Mouse (Mus musculus) Muller cell, postnatal 12 days (primary cell): ENCODE measurements at regions not wholly inside any gene's neighbourhood (a gene's known extent, or its start where the extent isn't known, plus 50 kb on each side); places are given as distances from the start of the nearest gene placed in this dataset.

Experiments used
- DNase-seq: peaks from one replicate; pipeline ENCODE4 v3.0.0-alpha.2; 2015; ENCODE audit errors: inconsistent ontology term

DNA sequence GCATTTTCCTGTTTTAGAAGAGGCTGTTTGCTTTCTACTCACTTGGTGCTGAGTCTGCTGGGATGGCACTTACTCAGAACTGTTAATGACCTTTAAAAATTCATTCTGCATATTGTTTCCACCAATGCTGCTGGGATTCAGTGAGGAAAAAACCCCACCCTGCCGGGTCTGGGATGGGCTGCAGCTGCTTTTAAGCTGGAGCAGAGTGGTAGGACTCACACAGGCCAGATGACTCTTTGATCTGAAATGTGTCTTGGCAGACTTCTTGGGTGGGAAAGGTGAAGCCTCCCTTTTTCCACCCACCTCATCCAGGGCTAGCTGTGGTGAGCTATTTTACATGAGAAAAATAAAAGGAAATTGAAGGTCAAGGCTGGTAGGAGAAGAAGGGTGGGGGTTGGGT is 56.4 kb upstream of the Ddhd1 start:
- DNase-seq, result no peak

DNA sequence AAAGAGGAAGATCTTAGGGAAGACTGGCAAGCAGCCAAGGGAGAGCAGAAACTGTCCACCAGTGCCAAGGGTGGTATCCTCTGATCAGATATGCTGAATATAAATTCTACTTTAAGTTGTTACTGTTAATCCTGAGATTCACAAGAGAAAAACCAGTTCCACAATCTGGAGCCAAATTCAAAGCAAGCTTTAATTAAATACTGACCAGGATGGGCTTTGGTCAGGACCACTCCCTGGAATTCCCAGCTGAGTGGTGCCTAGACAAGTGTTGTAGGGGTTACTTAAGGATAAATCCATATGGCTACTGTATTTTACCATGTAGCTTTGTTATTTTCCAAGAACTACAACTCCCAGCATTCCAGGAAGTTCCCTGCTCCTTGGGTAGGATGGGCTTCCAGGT is 56.8 kb upstream of the Ddhd1 start:
- no peak for DNase-seq

DNA sequence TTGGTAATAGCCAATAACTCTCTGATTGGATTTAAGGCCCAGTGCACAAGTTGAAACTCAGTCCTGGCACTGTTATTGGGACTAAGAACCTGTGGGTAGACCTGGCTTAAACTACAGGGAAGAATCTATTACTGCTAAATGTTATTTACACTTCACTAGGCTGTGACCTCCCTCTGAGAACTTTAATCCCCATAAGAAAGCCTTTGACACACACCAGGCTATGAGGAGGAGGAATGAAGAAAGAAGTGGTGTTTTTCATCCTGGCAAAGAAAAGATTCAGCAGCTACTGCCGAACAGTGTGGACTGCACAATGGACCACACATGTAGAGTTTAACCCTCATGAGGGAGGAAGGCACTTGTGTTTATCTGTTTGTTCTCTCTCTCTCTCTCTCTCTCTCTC is 58.2 kb upstream of the Ddhd1 start:
- DNase-seq, result no peak

DNA sequence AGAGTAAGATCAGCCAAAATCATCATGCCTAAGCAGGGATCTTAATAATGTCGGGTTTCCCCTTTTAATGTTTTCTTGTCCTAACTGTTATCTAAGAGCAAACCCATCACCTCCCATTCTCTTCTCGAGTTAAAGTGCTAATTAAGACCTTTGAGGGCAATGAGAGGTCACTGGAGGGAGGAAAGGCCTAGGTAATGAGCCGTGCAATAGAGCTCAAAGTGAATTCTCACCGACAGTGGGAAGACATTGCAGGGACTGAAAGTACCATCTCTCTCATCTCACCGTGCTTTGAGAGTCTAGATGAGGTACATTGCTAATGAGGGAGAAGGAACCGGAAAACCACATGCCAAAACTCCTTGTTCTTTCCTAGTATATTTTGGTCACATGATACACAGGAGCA is 64.9 kb upstream of the Ddhd1 start:
- DNase-seq, result no peak

DNA sequence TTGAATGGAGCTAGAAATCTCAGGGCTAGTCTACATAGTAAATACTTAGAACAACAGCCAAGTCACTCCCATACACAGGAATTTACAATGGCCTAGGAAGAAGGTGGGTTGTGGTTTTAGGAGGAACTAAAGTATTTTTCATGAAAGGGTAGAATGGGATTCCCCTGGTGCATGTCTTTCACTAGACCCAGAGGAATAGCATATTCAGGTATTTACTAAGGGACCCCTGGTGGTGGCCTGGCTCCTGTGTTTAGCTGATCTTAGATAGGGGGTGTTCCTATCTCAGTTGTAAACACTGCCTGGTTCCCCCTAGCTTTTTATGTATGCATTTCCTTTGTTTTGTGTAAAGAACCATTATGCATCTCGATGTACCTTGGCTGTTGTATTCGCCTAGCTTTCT is 66.4 kb upstream of the Ddhd1 start:
- no peak for DNase-seq

DNA sequence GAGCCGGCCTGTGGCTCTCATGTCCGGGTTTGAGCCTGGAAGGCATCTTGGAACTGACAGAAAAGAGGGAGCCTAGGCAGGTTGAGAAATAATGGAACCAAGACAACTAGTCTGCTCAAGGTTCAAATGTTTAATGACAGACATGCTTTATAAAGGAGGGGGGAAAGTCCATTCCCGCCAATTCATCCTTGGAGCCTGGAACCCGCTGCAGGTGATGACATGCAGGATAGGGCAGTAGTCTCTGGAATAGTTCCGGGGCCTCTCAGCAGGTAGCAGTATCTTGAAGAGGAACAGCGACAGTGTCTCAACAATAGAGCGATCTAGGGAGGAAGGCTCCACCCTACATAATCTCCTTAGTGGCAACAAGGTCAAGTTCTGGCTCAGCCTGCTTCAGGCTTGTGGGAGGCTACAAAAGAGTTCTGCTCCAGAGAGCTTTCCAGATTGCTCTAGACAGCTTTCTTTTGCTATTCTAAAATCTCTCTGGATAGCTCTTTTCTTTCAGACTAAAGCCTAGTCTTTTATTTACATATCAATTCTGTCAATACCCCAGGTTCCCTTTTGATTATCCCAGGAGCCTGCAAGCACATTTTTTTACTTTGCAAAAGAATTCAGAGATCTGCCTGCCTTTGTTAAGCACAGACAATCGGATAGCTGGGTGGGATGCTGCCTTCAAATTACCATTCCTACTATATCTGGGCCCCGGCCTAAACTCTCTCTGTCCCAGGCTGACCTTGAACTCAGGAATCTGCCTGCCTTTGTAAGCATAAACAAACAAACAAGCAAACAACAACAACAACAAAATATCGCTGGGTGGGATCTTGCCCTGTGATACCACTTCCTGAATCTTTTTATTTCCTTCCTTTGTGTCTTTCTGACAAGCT is 76.8 kb upstream of the Ddhd1 start:
- no peak for DNase-seq

DNA sequence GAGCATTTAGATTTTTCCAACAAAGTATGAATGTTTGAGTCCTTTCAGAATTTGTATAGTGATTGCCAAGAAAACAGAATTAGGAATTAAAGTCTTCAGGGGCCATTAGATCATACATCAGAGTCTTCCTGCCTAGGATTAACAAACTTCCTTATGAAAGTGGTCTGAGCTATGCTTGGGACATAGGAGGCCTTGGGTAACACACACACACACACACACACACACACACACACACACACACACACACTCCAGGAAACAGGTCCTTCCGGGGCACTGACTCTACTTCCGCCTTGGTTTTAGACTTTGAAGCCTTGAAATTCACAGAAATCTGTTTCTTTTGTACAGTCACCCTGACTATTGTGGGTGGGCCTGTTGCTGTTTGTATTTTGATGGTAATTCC is 80.0 kb upstream of the Ddhd1 start:
- no peak for DNase-seq

DNA sequence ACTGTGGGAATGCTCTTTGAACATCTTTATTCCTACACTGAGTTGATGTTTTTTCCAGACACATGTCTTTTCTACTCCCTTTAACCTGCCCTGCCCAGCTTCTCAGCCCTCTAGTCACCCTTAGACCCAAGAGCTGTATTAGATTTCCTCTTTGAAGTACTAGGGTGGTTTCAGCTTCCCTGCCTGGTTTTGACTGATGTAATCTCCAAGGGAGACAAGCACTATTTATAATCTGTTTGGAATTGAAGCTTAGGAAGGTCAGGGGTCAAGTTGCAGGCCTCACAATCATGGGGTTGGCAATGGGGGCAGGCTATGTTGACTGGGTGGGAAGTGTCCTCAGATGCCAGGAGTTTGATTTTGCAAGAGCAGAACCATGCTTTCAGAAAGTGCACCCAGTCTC is 81.7 kb upstream of the Ddhd1 start:
- DNase-seq, result no peak

DNA sequence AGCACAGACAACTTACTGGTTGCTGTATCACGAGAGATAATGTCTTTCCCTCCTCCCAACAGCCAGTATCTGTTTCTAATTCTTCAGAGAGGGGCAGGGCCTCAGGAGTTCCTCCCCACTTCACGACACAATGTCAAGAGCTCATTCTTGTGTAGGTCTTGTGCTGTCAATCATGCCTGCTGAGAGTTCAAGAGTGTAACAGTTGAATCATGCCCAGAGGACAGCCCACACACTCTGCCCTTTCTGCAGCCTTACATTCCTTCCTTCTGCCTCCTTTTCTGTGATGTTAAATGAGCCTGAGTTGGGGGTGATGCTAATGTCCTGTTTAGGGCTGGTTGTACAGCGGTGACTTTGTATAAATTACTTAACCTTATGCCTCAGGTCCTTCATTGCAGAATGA is 82.7 kb upstream of the Ddhd1 start:
- DNase-seq, result peak; percentile 24

DNA sequence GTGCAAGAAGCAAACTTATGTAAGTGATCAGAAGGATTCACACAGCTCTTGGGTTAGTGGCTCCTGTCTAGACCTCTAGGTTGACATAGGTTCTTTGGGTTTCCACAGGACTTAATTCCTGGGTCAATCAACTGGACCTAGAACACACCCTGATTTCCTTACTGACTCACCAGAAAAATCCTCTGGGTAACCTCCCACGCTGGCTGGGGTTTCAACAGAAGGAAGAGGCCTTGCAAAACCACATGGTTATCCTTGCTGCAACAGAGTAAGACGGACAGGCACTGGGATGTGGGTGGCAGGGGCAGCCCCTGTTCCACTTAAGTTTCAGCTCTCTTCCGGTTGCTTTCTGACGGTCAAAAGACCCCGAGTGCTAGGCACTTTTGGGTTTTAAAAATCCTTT is 88.2 kb upstream of the Ddhd1 start:
- no peak for DNase-seq

DNA sequence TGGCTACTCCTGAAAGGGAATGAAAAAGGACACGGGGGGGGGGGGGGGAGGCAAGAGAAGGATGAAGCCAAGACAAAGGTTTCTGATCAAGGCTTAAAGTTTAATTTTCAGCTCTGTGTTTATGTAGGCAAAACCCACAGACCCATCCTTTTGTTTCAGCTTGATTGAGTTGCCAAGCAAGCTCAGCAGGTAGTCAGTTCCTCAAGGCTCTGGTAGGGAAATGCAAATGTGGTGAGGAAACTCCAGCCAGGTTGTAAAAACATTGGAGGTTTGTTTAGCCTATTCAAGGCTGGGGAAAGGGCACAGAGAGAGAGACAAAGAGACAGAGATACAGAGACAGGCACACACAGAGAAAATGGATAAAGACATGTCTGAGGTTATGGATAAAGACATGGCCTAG is 99.4 kb upstream of the Ddhd1 start:
- no peak for DNase-seq

DNA sequence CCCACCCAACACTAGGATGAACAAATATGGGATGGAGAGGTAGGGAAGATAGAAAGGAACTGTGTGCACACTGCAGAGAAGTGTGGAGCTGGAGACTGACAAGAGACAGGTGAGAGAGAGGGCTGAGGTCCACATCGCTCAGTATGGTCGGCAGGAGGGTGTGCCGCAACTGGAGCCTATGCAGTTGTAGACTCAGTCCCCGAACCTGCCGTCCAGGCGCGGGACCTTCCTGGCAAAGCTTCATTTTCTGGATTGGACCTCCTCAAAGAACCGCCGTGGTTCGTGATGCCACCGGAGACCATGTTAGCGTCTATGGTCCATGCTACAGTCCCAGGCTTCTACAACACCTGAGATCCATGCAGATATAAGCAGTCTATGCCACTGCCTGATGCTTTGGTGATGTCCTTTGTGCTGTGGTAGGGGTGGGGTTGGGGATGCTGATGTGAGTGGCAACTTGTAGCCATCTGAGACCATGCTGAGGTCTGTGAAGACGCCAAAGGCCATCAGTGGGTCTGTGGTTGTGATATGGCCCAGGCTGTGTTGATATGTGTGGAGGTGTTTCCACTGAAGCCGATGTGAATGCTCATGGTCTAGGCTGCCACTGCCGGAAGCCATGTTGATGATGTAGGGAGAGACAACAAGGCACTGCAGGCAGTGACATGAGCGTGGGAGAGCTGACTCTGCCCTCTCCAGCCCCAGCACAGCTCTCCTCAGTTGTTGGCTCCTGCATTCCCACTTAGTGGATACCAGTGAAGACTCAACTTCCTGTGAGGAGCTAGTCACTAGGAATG is 103.1 kb upstream of the Ddhd1 start:
- DNase-seq, result no peak

DNA sequence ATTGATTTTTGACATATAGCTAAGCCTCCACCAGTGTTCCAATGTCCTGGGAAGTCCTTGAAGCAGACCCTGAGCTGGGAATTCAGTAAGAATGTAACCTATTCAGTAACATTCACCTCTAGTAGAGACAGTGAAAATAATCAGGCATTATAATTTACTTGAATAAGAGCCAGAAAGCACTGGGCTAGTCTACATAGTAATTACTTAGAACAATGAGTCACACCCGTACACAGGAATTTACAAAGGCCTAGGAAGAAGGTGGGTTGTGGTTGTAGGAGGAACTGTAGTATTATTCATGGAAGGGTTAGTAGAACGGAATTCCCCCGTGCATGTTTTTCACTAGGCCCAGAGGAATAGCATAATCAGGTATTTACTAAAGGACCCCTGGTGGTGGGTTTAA is 106.3 kb upstream of the Ddhd1 start:
- DNase-seq, result peak; percentile 34

DNA sequence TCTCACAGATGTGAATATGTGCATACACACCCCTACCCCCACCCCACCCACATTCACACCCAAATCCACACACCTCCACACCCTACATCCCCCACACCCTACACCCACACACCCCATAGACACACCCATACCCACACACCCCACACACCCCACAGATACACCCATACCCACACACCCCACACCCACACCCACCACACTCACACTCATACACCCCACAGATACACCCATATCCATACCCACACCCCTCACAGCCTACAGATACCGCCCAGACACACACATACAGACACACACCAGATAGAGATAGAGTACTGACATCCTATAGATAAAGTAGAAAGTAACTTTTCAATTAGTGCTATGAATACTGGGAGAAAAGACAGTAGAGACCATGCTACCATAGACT is 108.6 kb upstream of the Ddhd1 start:
- no peak for DNase-seq

DNA sequence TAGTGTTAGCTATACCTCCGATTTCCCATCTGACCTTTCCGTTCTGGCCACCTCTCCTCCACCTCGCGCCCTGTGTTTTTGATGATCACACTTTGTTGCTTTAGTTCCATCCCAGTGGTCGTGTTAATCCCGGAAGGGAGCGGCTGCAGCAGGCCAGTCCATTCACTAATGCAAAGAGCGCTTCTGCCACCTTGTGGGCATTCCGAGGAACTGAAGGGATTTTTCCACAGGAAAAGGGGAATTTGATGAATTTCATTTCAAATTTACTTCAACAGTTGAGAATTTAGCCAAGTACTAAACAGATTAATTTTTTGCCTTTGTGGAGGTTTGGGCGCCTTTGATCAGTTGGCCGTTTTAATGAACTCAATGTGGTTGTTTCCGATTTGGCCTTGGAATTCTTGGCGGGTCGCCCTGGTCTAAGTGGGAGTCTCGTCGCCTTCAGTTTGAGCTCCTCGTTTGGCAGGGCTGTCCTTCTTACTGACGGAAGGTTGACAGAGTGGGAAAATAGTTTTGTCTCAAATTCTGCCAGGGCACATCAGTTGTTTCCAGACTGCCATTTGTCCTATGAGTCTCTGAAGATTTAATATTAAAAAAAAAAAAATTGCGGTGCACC is 114.8 kb upstream of the Ddhd1 start:
- peak; percentile 93 for DNase-seq

DNA sequence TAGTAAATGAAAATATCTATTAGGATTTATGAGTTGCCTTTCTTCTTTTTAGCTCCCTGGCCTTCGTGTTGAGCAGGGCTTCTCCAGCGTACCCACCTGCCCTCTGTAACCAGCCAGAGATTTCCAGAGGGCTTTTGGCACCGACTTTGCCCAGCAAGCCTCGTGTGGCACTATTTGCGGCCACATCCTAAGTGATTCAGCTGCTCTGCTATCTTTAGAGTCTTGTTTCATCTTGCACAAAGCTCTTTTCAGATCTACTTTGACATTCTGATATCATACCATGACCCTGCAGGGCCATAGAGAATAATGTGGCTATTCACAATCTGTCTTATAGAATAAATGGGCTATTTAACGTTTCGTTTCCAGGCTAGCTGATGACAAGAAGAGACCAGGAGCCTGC is 115.4 kb upstream of the Ddhd1 start:
- DNase-seq, result peak; percentile 79

DNA sequence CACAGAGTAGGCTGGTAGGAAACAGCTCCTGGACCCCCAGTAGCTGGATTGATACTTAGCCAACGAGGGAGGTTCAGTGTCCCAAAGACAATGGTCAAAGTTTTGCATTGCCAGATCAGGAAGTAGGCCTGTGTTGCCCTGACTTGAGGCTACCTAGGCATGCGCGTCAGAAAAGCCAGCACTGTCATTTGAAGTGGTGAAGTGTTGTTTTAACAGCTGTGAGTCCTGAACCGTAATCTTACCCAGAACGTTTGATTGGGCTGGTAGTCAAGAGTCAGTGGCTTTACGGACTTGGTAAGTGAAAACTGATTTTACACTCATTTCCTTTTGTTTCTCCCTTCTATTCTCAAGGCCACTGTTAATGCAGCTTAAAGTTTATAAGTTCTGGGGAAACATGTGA is 123.9 kb upstream of the Ddhd1 start:
- no peak for DNase-seq

DNA sequence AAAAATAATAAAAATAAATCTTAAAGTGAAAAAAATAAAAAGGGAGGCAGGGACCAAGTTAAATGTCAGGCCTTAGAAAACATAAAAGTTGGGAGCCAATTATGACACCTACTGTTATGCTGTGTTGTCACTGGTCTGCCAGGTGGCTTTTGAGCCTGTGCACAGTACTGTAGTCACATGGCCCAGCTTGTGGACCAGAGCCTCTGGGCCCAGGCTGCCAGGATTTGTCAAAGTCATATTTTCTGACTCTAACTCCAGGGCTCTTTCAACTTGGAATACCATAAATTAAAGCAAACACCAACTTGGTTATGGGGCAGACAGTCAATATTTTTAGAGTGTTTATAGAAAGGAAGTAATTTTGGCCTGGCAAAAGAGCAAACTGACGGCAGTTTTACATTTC is 137.0 kb upstream of the Ddhd1 start:
- DNase-seq, result no peak

DNA sequence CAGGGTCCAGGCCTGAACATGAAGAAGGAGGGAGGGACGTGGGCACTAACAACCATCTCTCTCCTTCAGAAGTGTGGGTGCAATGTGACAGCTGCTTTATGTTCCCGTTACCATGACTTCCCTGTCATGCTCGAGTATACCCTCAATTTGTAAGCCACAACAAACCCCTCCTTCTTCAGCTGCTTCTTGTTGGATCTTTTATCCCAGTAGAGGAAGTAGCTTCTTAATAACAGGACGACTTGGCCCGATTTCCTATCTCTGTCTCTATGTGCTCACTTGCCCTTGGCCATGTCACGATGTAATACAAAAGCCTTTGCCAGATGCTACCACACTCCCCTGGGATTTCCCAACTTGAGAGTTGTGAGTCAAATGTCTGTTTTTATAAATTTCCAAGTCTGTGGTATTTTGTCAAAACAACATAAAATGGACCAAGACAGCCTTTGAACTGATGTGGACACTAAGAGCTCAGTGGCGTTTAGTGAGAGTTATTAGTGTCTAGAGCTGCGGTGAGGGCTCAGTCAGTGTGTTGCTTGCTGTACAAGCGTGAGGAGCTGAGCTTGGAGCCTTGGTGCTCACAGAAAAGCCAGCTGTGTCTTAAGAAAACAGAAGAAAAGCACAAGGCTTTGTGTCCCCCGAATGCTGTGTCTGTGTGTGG is 138.8 kb upstream of the Ddhd1 start:
- DNase-seq, result peak; percentile 9

DNA sequence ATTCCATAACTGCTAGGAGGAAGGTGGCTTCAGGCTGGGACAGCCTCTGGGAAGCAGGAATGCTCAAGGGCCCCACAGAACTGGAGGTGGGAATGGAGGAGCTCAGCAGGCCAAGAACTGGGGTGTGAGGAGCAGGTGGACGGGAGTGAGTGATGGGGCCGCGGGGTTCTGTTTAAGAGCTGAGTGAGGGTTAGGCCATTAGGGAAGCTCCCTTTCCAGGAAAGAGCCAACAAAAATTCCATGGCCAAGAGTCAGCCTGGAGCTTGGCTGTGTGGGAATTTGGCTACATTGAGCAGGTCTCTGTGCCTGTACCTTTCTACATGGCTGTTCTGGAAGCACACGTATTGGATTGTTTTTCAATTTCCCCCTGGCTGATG is 139.4 kb upstream of the Ddhd1 start:
- no peak for DNase-seq

DNA sequence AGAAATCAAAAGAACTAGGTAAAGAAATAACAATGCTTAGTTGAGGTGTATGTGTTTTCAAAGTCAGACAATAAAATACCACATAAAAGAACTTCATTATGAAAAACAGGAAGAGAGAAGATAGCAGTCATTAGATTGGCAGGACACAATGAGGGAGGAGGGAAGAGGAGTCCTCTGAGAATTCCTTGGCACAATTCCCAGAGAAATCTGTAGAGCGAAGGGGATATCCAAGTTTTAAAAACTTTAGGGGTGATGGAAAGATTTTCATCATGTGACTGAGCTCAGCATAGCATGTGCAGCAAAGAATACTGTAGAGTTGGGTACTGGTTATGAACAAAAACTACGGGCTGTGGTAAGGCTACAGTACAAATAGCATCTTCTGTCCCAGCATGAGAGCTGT is 141.3 kb upstream of the Ddhd1 start:
- no peak for DNase-seq

DNA sequence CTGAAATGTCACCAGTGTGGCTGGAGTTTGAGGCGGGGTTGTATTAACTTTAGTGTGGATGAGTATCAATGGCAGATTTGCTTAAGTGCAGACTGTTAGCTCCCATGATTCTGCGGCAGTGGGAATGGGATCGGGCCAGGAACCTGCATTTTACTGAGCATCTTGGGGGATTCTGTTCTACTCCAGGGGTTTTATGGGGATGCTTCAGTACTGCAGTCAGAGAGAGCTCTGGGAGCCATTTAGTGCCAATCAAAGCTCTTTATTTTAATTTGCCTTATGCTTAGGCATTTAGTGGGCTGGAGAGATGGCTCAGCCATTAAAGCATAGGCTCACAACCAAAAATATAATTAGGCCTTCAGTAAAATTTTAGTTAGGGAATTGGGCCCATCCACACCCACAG is 148.0 kb upstream of the Ddhd1 start:
- no peak for DNase-seq
